Mouse (Mus musculus) C2C12 (cell line): ENCODE results near the gene Immp2l. TPM values are rescaled to one million over a fixed set of nuclear protein-coding genes. Genes with fewer than 3 reads are reported as not detected.

ENCODE experiments used
- H3K27me3 ChIP-seq: one replicate; pipeline ENCODE4 v1.6.1; 2011; ENCODE audit not compliant: control insufficient read depth, insufficient read depth, insufficient read length
- H3K36me3 ChIP-seq: one replicate; pipeline ENCODE4 v1.6.1; 2011; ENCODE audit not compliant: control insufficient read depth, insufficient read depth
- H3K4me3 ChIP-seq: one replicate; pipeline ENCODE4 v1.5.1; 2011; ENCODE audit warnings: mild to moderate bottlenecking, control low read depth; ENCODE audit not compliant: poor library complexity, insufficient read depth, severe bottlenecking
- H3K79me2 ChIP-seq: one replicate; pipeline ENCODE4 v1.6.1; 2011; ENCODE audit not compliant: control insufficient read depth, insufficient read depth
- H3K79me3 ChIP-seq: one replicate; pipeline ENCODE4 v1.6.1; 2011; ENCODE audit warnings: low read depth, control low read depth
- H3ac ChIP-seq: one replicate; pipeline ENCODE3; 2011; ENCODE audit warnings: low read depth; ENCODE audit not compliant: control insufficient read depth, insufficient read length
- CEBPB ChIP-seq: IDR thresholded peaks from one replicate; pipeline ENCODE4 v1.6.1; 2011; ENCODE audit warnings: low read depth, mild to moderate bottlenecking, control low read depth, moderate library complexity
- CTCF ChIP-seq: IDR thresholded peaks from one replicate; pipeline ENCODE4 v1.5.1; 2011; ENCODE audit not compliant: control insufficient read depth, insufficient read depth, insufficient read length
- FOSL1 ChIP-seq: IDR thresholded peaks from one replicate; pipeline ENCODE4 v1.8.0; 2011; ENCODE audit warnings: mild to moderate bottlenecking, low read length; ENCODE audit not compliant: poor library complexity, insufficient read depth, severe bottlenecking
- MAX ChIP-seq: IDR thresholded peaks from one replicate; pipeline ENCODE4 v1.6.1; 2011; ENCODE audit warnings: mild to moderate bottlenecking, control low read depth
- MYOD1 ChIP-seq: IDR thresholded peaks from one replicate; pipeline ENCODE4 v1.6.1; 2011; ENCODE audit warnings: low read depth; ENCODE audit not compliant: control insufficient read depth, insufficient read length
- MYOG ChIP-seq: IDR thresholded peaks from one replicate; pipeline ENCODE4 v1.6.1; 2011; ENCODE audit not compliant: control insufficient read depth, insufficient read length; ENCODE audit errors: extremely low read depth
- USF1 ChIP-seq: IDR thresholded peaks from one replicate; pipeline ENCODE4 v1.6.1; 2011; ENCODE audit warnings: low read depth, mild to moderate bottlenecking, control low read depth, moderate library complexity
- polyA plus RNA-seq: library from polyadenylated mRNA; unstranded; fragments of >200 nt; fragmentation: generic; extraction: Trizol; gene quantifications from one replicate; pipeline ENCODE4 v1.2.1, GENCODE M21; 2012; ENCODE audit warnings: missing spikeins

Gene Immp2l
- polyA plus RNA-seq, 1 experiment, result 6.2 TPM

DNA sequence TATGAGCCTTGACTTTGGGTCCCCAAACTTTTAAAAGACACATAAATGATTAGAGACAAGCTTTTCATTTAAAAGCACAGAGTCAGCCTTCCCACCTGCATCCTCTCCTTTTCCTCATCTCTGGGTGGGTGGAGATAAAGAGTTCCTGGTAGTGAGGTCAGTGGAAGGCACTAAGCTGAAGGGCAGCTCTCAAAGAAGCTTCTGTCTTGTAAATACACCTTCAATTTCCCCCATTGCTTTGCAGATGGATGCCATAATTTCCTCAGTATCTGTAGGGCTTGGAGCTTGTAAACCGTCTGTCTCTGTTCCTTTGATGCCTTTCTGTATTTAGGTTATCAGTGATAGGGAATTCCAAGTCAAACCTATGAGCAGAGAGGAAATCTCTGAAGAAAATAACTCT is 362.8 kb downstream of the Immp2l start:
- Histone ChIP-seq H3K36me3 (no peaks in the 10 kb centered on the region), H3K4me3 (no peak overlapping the region), H3K27me3 (no peaks in the 10 kb centered on the region), H3ac (no peak overlapping the region), H3K79me3 (no peaks in the 10 kb centered on the region), H3K79me2 (no peaks in the 10 kb centered on the region)
- TF ChIP-seq USF1 (no peak), FOSL1 (no peak), MAX (no peak), MYOG (no peak), MYOD1 (no peak)

DNA sequence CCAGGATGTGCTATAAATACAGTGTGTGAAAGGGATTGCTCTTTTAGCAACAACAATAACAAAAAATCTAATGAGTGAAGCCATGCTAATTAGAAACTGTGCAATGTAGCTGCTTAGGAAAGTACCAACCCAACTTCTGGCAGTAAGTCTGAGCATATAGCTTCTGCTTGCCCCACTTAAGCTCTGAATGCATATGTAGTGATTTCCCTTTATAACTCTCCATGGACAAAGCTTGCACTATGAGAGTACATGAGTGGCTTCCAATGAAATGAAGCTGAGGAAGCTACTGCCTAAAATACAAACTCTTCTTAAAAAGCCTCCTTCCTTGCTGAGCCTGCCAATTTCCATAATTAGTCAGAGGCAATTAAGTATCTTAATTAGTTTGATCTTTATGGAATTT is 370.3 kb downstream of the Immp2l start:
- Histone ChIP-seq H3K36me3 (no peaks in the 10 kb centered on the region), H3K4me3 (no peak overlapping the region), H3ac (no peak overlapping the region), H3K79me3 (no peaks in the 10 kb centered on the region), H3K27me3 (no peaks in the 10 kb centered on the region), H3K79me2 (no peaks in the 10 kb centered on the region)
- TF ChIP-seq USF1 (no peak), MYOD1 (no peak), MYOG (no peak), CTCF (no peak), CEBPB (no peak)

DNA sequence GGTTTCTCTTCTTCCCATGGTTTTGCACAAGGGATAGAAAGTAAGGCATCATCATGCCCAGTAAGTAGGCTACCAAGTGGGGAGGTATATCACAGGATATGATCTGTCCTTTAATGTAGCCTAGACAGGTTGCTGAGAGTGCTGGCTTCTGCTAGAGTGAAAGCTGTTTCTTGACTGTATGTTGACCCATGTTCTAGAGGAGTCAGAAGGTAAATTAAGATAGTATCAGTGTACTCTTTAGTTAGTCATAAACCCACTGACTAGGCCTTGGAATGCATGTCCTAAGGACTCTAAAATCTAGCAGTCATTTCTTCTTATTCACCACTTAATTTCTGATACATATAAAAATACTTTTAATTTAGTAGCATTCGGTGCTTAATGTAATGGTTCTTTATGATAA is 377.2 kb downstream of the Immp2l start:
- H3K4me3 ChIP-seq, result no peak overlapping the region
- no peaks in the 10 kb centered on the region for H3K36me3 ChIP-seq
- no peaks in the 10 kb centered on the region for H3K79me2 ChIP-seq
- TF ChIP-seq CEBPB (no peak), USF1 (no peak), CTCF (no peak), MYOD1 (no peak)
- H3K79me3 ChIP-seq, result no peaks in the 10 kb centered on the region
- no peak overlapping the region for H3ac ChIP-seq
- H3K27me3 ChIP-seq, result no peaks in the 10 kb centered on the region

DNA sequence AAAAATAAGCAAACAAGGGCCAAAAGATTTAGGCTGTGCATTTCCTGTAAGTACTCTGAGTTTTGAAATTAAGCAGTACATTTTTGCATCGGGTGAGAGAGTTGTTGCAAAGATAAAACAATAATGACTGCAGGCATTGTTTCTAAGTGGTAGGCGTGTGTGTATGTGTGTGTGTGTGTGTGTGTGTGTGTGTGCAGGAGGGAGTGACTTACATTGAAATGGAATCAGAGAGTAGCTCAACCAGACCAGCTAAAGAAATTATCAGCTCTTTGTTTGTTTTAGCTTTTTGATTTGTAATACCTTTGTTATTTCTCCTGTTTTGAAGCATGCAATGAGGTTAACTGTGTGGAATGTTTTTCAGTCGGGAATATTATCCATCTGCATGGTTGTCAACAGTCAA is 378.0 kb downstream of the Immp2l start:
- no peak for TF ChIP-seq MAX
- no peak for TF ChIP-seq CEBPB
- TF ChIP-seq MYOD1, result no peak
- no peaks in the 10 kb centered on the region for H3K79me3 ChIP-seq
- H3K36me3 ChIP-seq, result no peaks in the 10 kb centered on the region
- no peaks in the 10 kb centered on the region for H3K27me3 ChIP-seq
- no peak overlapping the region for H3ac ChIP-seq
- H3K4me3 ChIP-seq, result no peak overlapping the region
- no peaks in the 10 kb centered on the region for H3K79me2 ChIP-seq

DNA sequence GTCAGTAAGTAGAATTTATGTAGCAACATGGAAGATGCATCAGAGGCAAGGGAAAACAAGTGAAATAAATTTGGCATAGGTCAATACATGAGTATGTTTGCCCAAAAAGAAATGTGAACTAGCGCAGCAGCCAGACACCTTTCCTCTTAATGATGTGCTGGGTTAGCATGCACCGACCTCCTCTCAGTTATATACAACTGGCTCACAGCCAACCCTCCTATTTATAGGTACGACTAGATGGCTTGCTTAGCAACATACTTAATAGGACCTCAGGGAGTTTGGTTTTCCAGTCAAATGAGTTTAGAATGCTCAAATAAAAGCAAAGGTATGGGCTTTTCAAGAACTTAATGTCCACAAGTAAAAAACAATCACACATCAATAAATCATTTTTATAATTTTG is 385.5 kb downstream of the Immp2l start:
- Histone ChIP-seq H3K27me3 (no peaks in the 10 kb centered on the region), H3K79me2 (no peaks in the 10 kb centered on the region), H3ac (no peak overlapping the region), H3K4me3 (no peak overlapping the region), H3K79me3 (no peaks in the 10 kb centered on the region), H3K36me3 (no peaks in the 10 kb centered on the region)
- TF ChIP-seq CEBPB (no peak), MYOG (no peak), FOSL1 (no peak), MAX (no peak), MYOD1 (no peak), USF1 (no peak), CTCF (no peak)

DNA sequence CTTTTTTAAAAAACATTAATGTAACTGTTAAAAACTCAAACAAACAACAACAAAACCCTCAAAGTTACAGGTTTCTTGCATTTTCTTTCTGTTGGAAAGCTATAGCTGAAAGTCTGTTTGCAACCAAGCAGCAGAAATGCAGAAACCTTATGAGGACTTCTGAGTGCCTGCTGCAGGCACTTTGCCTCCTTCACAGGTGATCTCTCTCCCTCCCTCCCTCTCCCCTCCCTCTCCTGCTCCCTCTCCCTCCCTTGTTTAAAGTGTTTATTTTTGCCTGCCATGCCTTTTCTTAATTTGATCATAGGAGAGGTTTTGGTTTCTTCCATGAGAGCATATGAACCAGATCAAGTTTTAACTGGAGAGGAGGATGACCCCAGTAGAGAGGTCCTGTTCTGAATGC is 392.7 kb downstream of the Immp2l start:
- H3ac ChIP-seq, result no peak overlapping the region
- TF ChIP-seq MYOD1, result no peak
- no peak for TF ChIP-seq USF1
- no peak for TF ChIP-seq CEBPB
- TF ChIP-seq FOSL1, result no peak
- no peak for TF ChIP-seq MYOG
- no peak for TF ChIP-seq CTCF
- TF ChIP-seq MAX, result no peak
- no peaks in the 10 kb centered on the region for H3K79me3 ChIP-seq

More for the DNA sequence above, 392.7 kb downstream of the Immp2l start:
- no peak overlapping the region for H3K4me3 ChIP-seq
- H3K36me3 ChIP-seq, result no peaks in the 10 kb centered on the region
- H3K79me2 ChIP-seq, result no peaks in the 10 kb centered on the region
- no peaks in the 10 kb centered on the region for H3K27me3 ChIP-seq
